ENCODE assay signal across 21 mouse cellular contexts in genomic region chr8:80447217-80447616, GRCm38 (mm10). TPM values are rescaled to one million over a fixed set of nuclear protein-coding genes. Genes with fewer than 3 reads are reported as not detected.
"Had no signal": no experiment of that assay in that cellular context is flagged by ENCODE, and none has a peak within 500 bp of the region (broad histone marks: within the 10 kb centered on the region; RNA-seq: fewer than 3 reads in every experiment).

No protein-coding gene starts in this region.

- H3K27ac ChIP-seq: hindbrain, embryonic 13.5 days; intestine, embryonic 15.5 days; layer of hippocampus, adult 2 months; left cerebral cortex, adult 2 months; limb, embryonic 12.5 days; limb, embryonic 15.5 days; liver, embryonic 13.5 days; stomach, postnatal 0 days had no signal

- H3K4me3 ChIP-seq: hindbrain, embryonic 13.5 days; intestine, embryonic 15.5 days; layer of hippocampus, adult 2 months; left cerebral cortex, adult 2 months; limb, embryonic 12.5 days; limb, embryonic 15.5 days; liver, embryonic 13.5 days had no signal

- H3K4me2 ChIP-seq: hindbrain, embryonic 13.5 days; intestine, embryonic 15.5 days; limb, embryonic 12.5 days; limb, embryonic 15.5 days; liver, embryonic 13.5 days; midbrain, embryonic 11.5 days had no signal

- H3K36me3 ChIP-seq: hindbrain, embryonic 13.5 days; intestine, embryonic 15.5 days; limb, embryonic 12.5 days; limb, embryonic 15.5 days; liver, embryonic 13.5 days had no signal

- DNase-seq: layer of hippocampus, postnatal 36 days; left cerebral cortex, postnatal 4 days; liver, embryonic 13.5 days; lung, adult 2 months; lung, postnatal 14 days; lung, postnatal 4 days; midbrain, embryonic 14.5 days; thymus, adult 2 months; thymus, postnatal 25 days had no signal

- H3K4me1 ChIP-seq: hindbrain, embryonic 13.5 days; intestine, embryonic 15.5 days; liver, embryonic 13.5 days had no signal

- ATAC-seq: hindbrain, embryonic 16.5 days; intestine, embryonic 15.5 days had no signal

- H3K27me3 ChIP-seq: hindbrain, embryonic 13.5 days; intestine, embryonic 15.5 days; limb, embryonic 12.5 days; limb, embryonic 15.5 days; liver, embryonic 13.5 days had no signal

- H3K9me3 ChIP-seq: hindbrain, embryonic 13.5 days; intestine, embryonic 15.5 days; limb, embryonic 12.5 days; limb, embryonic 15.5 days; liver, embryonic 13.5 days had no signal

- H3K9ac ChIP-seq: hindbrain, embryonic 13.5 days; intestine, embryonic 15.5 days; limb, embryonic 12.5 days; limb, embryonic 15.5 days; liver, embryonic 13.5 days had no signal

RNA-seq across cellular contexts. Expression of gene Gypa, which starts 46.4 kb away (rescaled TPM):
- total RNA-seq: layer of hippocampus, adult 2 months; layer of hippocampus, postnatal 10 days; left cerebral cortex, adult 2 months; left cerebral cortex, postnatal 4 days had no signal
- polyA plus RNA-seq: large intestine, adult 2 months; small intestine, adult 2 months had no signal
